Mouse (Mus musculus) stomach, postnatal 0 days (tissue): ENCODE data around the gene Gm9767.

Source experiments
- CTCF ChIP-seq: IDR thresholded peaks from 2 replicates; pipeline ENCODE4 v1.5.1; 2016; ENCODE audit warnings: antibody characterized with exemption, low read depth, mild to moderate bottlenecking, moderate library complexity
- EP300 ChIP-seq: optimal IDR thresholded peaks from 2 replicates; pipeline ENCODE3; 2016; ENCODE audit warnings: antibody characterized with exemption

DNA sequence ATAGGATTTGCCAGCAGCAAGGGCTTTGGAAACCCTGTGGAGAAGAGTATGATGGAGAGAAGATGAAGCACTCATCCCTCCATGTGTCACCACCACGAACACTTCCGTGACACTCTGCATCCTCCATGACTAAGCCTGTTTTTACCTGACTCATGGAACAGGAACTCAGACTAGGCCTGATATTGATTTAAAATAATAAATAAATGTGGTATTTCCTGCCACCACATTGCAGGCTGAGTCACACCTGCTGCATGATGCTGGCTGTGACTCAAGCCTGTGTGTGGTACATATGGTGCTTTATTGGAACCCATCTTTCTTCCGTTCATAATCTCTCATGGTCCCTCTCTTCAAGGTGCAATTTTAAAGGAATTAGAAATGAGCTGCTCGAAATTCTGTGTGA lies 36.4 kb downstream of the Gm9767 start:
- TF ChIP-seq CTCF (no peak), EP300 (no peak)
